Mouse (Mus musculus) adrenal gland, postnatal 36 days (tissue): ENCODE data around the gene Crabp1. TPM values are rescaled to one million over a fixed set of nuclear protein-coding genes. Genes with fewer than 3 reads are reported as not detected.

Experiments used
- DNase-seq, 2 experiments: peaks; one replicate each; pipeline ENCODE4 v3.0.0; 2021; ENCODE audit warnings: mixed read lengths in 1 of 2
- total RNA-seq, 2 experiments: library from RNA; stranded (reverse); gene quantifications; 2 replicates each; pipeline ENCODE4 v1.2.3; 2021

Gene Crabp1
- total RNA-seq, 2 experiments from 2014 or later: 7.9 to 8.5 TPM

DNA sequence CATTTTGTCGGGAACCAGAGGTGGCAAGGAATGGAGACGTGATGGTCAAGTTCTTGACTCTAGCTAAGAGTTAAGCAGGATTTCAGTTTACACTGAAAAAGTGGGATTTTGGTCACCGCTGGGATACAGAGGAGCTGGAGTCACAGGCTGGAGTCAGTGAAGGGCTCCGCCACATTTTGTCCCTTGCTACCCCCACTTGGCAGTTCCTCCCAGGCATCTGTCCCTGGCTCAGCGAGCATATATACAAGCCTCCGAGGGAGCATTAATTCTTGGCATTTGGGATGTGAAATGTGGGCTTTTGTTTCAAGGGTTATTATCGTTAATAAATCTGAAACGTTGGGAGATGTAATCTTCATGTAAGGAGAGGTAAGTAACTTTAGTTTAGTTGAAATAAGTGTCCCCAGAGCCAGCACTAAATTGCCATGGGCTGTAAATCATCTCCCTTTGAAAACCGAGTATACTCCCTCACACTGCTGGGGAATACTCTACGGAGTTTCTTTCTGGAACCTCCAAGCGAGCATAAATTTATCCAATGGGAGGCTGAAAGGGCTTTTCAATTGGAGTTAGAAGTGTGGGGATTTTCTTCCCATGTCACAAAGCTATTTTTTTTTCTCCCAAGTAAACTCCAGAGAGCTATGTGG is 5.7 kb downstream of the Crabp1 start:
- DNase-seq: no peak

DNA sequence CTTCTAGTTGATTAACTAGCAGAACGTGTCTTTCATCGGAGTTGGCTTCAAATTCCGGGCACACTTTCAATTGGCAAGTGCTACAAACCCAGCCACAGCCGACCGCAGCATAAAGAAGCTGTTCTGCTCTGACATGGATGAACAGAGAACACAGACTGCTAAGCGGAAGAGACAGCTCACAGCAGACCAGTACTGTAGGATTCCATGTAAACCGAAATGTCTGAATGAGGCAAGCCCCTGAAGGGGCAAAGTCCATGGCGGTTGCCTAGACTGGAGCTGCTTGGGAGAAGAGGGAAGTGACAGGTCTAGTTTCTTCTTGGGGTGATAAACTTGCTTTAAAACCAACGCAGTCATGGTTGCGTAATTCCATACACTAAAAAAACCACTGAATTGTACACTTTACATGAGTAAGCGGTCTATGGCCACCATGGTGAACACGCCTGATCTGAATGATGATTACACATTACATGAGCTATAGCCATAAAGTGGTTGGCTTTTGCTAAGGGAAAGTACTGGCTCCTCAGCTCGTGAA is 12.0 kb downstream of the Crabp1 start:
- DNase-seq: no peak

- DNase-seq: no peak
These were observed 14.7 kb downstream of the Crabp1 start for GRCm38 (mm10) chr9:54779280-54779679.

- DNase-seq: no peak
These were observed 18.0 kb downstream of the Crabp1 start for GRCm38 (mm10) chr9:54782504-54782903.

DNA sequence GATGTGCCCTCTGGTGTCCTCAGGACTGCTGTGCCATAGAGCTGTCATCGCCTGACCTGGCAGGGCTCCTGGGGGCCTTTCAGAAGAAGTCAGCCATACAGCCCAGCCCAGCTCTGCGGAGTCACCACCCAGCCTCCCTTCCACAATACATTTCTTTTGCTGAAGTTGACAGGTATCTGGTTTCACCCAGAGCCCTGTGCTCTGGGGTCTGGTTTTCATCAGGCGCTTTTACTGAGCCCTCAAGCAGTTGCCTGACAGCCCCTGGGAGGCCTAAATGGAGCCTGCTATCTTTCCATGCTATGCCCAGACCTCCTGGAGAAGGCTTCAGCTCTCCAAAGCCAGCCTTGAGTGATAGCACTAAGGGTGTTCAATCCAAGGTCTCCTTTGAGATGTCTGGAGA is 19.5 kb downstream of the Crabp1 start:
- no peak for DNase-seq

GRCm38 (mm10) chr9:54785215-54785614 is 20.7 kb downstream of the Crabp1 start:
- no peak for DNase-seq

GRCm38 (mm10) chr9:54786083-54786482 is 21.5 kb downstream of the Crabp1 start:
- DNase-seq: no peak

- no peak for DNase-seq
These were observed 23.2 kb downstream of the Crabp1 start for GRCm38 (mm10) chr9:54787760-54788159.

- no peak for DNase-seq
These were observed 25.7 kb downstream of the Crabp1 start for GRCm38 (mm10) chr9:54790271-54790670.

DNA sequence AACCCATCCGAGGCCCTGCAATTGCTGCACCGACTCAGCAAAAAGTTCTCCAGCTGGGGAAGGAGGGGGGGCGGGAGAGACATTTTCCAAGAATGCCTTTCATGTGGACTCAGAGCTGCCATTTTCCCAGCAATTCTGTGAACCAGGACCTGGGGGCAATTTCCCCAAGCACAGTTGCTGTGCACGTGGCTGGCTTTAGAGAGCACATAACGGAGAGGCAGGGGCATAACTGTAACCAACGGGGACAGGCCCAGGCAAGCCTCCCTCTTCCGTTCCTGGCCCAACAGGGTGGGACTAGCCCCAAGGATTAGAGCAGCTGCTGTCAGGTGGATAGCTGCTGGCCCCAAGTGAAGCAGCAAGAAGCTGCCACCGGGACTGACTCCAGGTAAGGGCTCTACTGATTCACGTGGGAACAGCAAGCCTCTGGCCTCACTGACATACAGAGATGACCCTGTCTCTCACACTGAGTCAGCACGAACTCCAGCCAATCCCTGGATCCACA is 37.0 kb downstream of the Crabp1 start:
- no peak for DNase-seq

- DNase-seq: no peak
These were observed 38.5 kb downstream of the Crabp1 start for GRCm38 (mm10) chr9:54802749-54803679.

- DNase-seq: no peak
These were observed 39.8 kb downstream of the Crabp1 start for GRCm38 (mm10) chr9:54804351-54804750.

DNA sequence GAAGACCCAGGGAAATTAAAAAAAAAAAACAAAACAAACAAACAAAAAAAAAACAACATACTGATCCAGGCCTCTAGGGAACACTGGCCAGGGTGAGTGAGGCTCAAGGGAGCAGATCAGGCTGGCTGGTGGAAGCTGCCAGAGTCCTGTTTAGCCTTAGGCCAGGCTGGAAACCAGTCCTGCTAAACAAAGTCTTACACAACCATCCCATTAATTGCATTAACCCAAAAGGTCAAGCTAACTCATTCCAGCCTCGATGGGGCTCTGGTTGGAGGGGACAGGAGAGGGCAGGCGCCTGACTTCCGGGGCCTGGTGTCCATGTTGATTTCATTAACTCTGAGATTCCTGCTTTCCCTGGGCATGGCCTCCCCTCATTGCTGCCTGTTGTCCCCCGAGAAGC is 43.2 kb downstream of the Crabp1 start:
- peak; percentile 3 to 13 for DNase-seq

DNA sequence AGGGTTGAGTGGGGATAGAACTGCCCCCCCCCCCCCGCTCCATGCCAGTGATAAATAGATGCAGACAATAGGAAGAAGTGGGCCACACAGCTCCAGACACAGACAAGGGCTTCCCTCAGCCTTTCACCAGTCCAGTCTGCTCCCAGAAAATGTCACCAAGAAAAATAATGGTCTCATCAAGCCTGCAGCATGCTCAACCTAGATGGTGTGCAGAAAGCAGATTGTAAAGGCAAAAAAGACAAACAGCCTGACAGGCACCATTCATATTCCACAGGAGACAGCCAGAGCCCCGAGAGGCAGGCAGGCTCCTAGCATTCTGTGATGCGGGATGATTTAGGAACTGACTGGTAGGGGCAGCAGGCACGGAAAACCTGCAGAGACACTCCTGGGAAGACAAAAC is 45.4 kb downstream of the Crabp1 start:
- DNase-seq: no peak

GRCm38 (mm10) chr9:54816508-54817201 is 52.1 kb downstream of the Crabp1 start:
- no peak for DNase-seq

- peak; percentile 31 to 55 for DNase-seq
These were observed 57.0 kb downstream of the Crabp1 start for GRCm38 (mm10) chr9:54821442-54822100.

Other genes starting within 250 kb of the Crabp1 start
- gene Sh2d7, start 225.8 kb upstream of the Crabp1 start, total RNA-seq: not detected
- gene Cib2, start 204.5 kb upstream of the Crabp1 start, total RNA-seq: 10 to 100 TPM; 33.7 to 44.0 TPM
- 100 to 1,000 TPM; 269 to 284 TPM for gene Idh3a, start 178.4 kb upstream of the Crabp1 start, total RNA-seq
- gene Acsbg1, start 102.9 kb upstream of the Crabp1 start, total RNA-seq: 100 to 1,000 TPM; 105 to 213 TPM
- 10 to 100 TPM; 17.7 to 24.3 TPM for gene Dnaja4, start 65.9 kb upstream of the Crabp1 start, total RNA-seq
- gene Wdr61, start 30.2 kb upstream of the Crabp1 start, total RNA-seq: 10 to 100 TPM; 67.6 to 72.7 TPM
- 10 to 100 TPM; 46.3 to 58.4 TPM for gene Ireb2, start 99.0 kb downstream of the Crabp1 start, total RNA-seq
- 1 to 10 TPM; 1.4 to 2.1 TPM for gene Hykk, start 152.5 kb downstream of the Crabp1 start, total RNA-seq
- 100 to 1,000 TPM; 186 to 193 TPM for gene Psma4, start 186.0 kb downstream of the Crabp1 start, total RNA-seq
- gene AY074887, start 186.2 kb downstream of the Crabp1 start, total RNA-seq: not detected
- gene Chrna5, start 216.1 kb downstream of the Crabp1 start, total RNA-seq: under 1 TPM; 0.33 to 0.56 TPM